Mouse (Mus musculus) cerebellum, adult 2 months (tissue): ENCODE measurements at regions not wholly inside any gene's neighbourhood (a gene's known extent, or its start where the extent isn't known, plus 50 kb on each side); places are given as distances from the start of the nearest gene placed in this dataset.

ENCODE experiments used
- CTCF ChIP-seq: fragments of 200-500 bp; IDR thresholded peaks from 2 replicates; pipeline ENCODE4 v1.5.1; 2011; ENCODE audit warnings: low read depth, mild to moderate bottlenecking, control low read depth, low read length, moderate library complexity, borderline replicate concordance; ENCODE audit not compliant: insufficient read depth
- POLR2A ChIP-seq: fragments of 200-500 bp; IDR thresholded peaks from 2 replicates; pipeline ENCODE4 v1.6.1; 2011; ENCODE audit warnings: low read length, control low read depth, borderline replicate concordance; ENCODE audit not compliant: insufficient read depth

DNA sequence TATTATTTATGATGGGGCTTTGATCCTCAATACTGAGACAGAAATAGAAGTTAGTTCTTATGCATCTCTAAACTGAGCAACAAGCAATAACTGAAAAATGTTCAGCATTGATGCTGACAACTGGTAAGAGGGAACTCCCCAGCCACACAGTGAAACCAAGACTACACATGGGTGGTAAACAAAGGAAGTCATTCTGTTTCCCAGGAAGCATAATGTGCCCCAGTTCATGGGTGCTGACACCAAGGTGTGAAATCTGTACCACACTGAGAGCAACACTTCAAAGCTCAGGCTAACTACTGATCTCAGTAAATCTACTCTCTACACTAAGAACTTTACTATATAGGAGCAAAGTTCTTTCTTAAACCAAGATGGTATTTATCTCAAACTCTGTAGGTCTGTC is 759.2 kb upstream of the Agtr1b start:
- TF ChIP-seq CTCF (no peak), POLR2A (no peak)
